Mouse (Mus musculus): ENCODE data around the gene Naxd.
"Not testable (repeated sequence)": the region's sequence is repeated elsewhere in the genome, so short reads cannot be mapped to it uniquely, and the experiment has no call there.

Gene Naxd

GRCm38 (mm10) chr8:11497017-11497990 is at the start of gene Naxd:
TSS of gene Naxd (plus strand) at chr8:11497506.
- peak; percentile 84 for DNase-seq (ENCODE audit: low read depth, low spot score)

GRCm38 (mm10) chr8:11447910-11448570 is 49.3 kb upstream of the Naxd start:
- no peak for DNase-seq (ENCODE audit: low read depth, low spot score)

- DNase-seq (ENCODE audit: low read depth, low spot score): peak; percentile 31
Measured at GRCm38 (mm10) chr8:11450184-11451113, 46.9 kb upstream of the Naxd start.

GRCm38 (mm10) chr8:11452152-11452551 is 45.2 kb upstream of the Naxd start:
- DNase-seq (ENCODE audit: low read depth, low spot score): no peak

GRCm38 (mm10) chr8:11452559-11452958 is 44.7 kb upstream of the Naxd start:
- no peak for DNase-seq (ENCODE audit: low read depth, low spot score)

GRCm38 (mm10) chr8:11452974-11453373 is 44.3 kb upstream of the Naxd start:
- DNase-seq (ENCODE audit: low read depth, low spot score): no peak

GRCm38 (mm10) chr8:11454228-11454627 is 43.1 kb upstream of the Naxd start:
- DNase-seq (ENCODE audit: low read depth, low spot score): no peak

- no peak for DNase-seq (ENCODE audit: low read depth, low spot score)
Measured at GRCm38 (mm10) chr8:11457278-11457677, 40.0 kb upstream of the Naxd start.

GRCm38 (mm10) chr8:11457981-11458836 is 39.1 kb upstream of the Naxd start:
- no peak for DNase-seq (ENCODE audit: low read depth, low spot score)

- DNase-seq (ENCODE audit: low read depth, low spot score): no peak
Measured at GRCm38 (mm10) chr8:11459016-11459415, 38.3 kb upstream of the Naxd start.

- DNase-seq (ENCODE audit: low read depth, low spot score): no peak
Measured at GRCm38 (mm10) chr8:11460934-11461333, 36.4 kb upstream of the Naxd start.

- DNase-seq (ENCODE audit: low read depth, low spot score): no peak
Measured at GRCm38 (mm10) chr8:11461847-11462246, 35.5 kb upstream of the Naxd start.

GRCm38 (mm10) chr8:11462641-11463040 is 34.7 kb upstream of the Naxd start:
- DNase-seq (ENCODE audit: low read depth, low spot score): no peak

- DNase-seq (ENCODE audit: low read depth, low spot score): no peak
Measured at GRCm38 (mm10) chr8:11463541-11463888, 33.8 kb upstream of the Naxd start.

GRCm38 (mm10) chr8:11463889-11464706 is 33.2 kb upstream of the Naxd start:
- no peak for DNase-seq (ENCODE audit: low read depth, low spot score)

- no peak for DNase-seq (ENCODE audit: low read depth, low spot score)
Measured at GRCm38 (mm10) chr8:11464707-11464964, 32.7 kb upstream of the Naxd start.

- DNase-seq (ENCODE audit: low read depth, low spot score): no peak
Measured at GRCm38 (mm10) chr8:11465619-11466018, 31.7 kb upstream of the Naxd start.

GRCm38 (mm10) chr8:11466528-11466927 is 30.8 kb upstream of the Naxd start:
- not testable (repeated sequence) for DNase-seq (ENCODE audit: low read depth, low spot score)

GRCm38 (mm10) chr8:11469095-11469494 is 28.2 kb upstream of the Naxd start:
- DNase-seq (ENCODE audit: low read depth, low spot score): no peak

GRCm38 (mm10) chr8:11470694-11471093 is 26.6 kb upstream of the Naxd start:
- no peak for DNase-seq (ENCODE audit: low read depth, low spot score)
